Mouse (Mus musculus): ENCODE data around the gene Bdkrb2. TPM values are rescaled to one million over a fixed set of nuclear protein-coding genes. Genes with fewer than 3 reads are reported as not detected.
A peak's percentile ranks its signal among the peaks of the same experiment; 100 is the strongest.

Bdkrb2 gene
- polyA plus RNA-seq (2016; fragmentation: Nextera tagmentation; extraction: Ambion mirVana) = 0.61 and 0.64 TPM in 2 replicates

- Histone ChIP-seq H3K27ac (peak within 1 kb of the TSS; percentile 17; the same call in 1 of the 2 replicates), H3K4me3 (peak within 1 kb of the TSS; percentile 51), H3K4me1 (replicated peaks) (peaks cover 36% of the 10 kb centered on the region), H3K9me3 (peaks cover 6% of the 10 kb centered on the region; the same call in 1 of the 2 replicates), H3K27me3 (ENCODE audit: insufficient read depth, poor library complexity, severe bottlenecking) (peaks cover 62% of the 10 kb centered on the region), H3K36me3 (no peaks in the 10 kb centered on the region)
- peak; percentile 61 for DNase-seq (ENCODE audit: low spot score)
- WGBS = 2% methylated on average over 25 of the region's 25 CpGs
These were observed at the start of gene Bdkrb2 for GRCm38 (mm10) chr12:105562936-105563680. Gene Bdkrb2 (plus strand): TSS chr12:105563226.

GRCm38 (mm10) chr12:105514111-105514510 lies 48.9 kb upstream of the Bdkrb2 start:
- Histone ChIP-seq H3K27ac (no peak overlapping the region), H3K4me3 (no peak overlapping the region), H3K9me3 (no peaks in the 10 kb centered on the region), H3K27me3 (ENCODE audit: insufficient read depth, poor library complexity, severe bottlenecking) (no peaks in the 10 kb centered on the region), H3K4me1 (replicated peaks) (0 out of 2 replicates have a peak, but pooled peaks cover 3% of the 10 kb centered on the region), H3K36me3 (no peaks in the 10 kb centered on the region)
- 87% methylated on average over 10 of the region's 10 CpGs for WGBS
- no peak for DNase-seq (ENCODE audit: low spot score)

GRCm38 (mm10) chr12:105517026-105517675 lies 45.9 kb upstream of the Bdkrb2 start:
- WGBS = 89% methylated on average over 21 of the region's 21 CpGs
- no peak overlapping the region for H3K27ac ChIP-seq

DNA sequence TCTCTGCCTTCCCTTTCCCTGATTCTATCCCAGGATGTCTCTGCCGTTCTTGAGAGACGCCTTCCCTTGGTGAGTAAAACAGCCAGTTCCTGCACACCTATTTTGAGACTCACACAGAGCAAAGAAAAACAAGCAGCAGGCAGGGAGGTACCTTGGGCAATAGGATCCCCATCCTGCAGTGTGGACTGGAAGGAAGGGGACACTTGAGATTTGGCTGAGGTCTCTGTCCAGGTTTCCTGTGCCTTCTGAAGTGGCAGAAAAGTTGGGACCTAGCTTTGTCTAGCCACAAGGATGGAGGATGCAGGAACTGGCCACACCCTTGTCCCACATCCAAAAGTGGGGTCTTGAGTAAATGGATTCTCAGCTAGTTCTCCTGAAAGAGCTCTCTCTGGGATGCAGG lies 43.2 kb upstream of the Bdkrb2 start:
- Histone ChIP-seq H3K9me3 (0 out of 2 replicates have a peak, but pooled peaks cover 3% of the 10 kb centered on the region), H3K27ac (no peak overlapping the region), H3K4me3 (no peak overlapping the region), H3K27me3 (ENCODE audit: insufficient read depth, poor library complexity, severe bottlenecking) (0 out of 2 replicates have a peak, but pooled peaks cover 2% of the 10 kb centered on the region), H3K4me1 (replicated peaks) (no peaks in the 10 kb centered on the region), H3K36me3 (no peaks in the 10 kb centered on the region)
- 86% methylated on average over 2 of the region's 2 CpGs for WGBS
- no peak for DNase-seq (ENCODE audit: low spot score)

More at GRCm38 (mm10) chr12:105517026-105517675, 45.9 kb upstream of the Bdkrb2 start:
- no peak overlapping the region for H3K4me3 ChIP-seq
- 0 out of 2 replicates have a peak, but pooled peaks cover 2% of the 10 kb centered on the region for H3K27me3 ChIP-seq (ENCODE audit: insufficient read depth, poor library complexity, severe bottlenecking)
- no peaks in the 10 kb centered on the region for H3K36me3 ChIP-seq
- DNase-seq (ENCODE audit: low spot score) = no peak
- H3K9me3 ChIP-seq = 0 out of 2 replicates have a peak, but pooled peaks cover 3% of the 10 kb centered on the region
- 0 out of 2 replicates have a peak, but pooled peaks cover 1% of the 10 kb centered on the region for H3K4me1 ChIP-seq (replicated peaks)

DNA sequence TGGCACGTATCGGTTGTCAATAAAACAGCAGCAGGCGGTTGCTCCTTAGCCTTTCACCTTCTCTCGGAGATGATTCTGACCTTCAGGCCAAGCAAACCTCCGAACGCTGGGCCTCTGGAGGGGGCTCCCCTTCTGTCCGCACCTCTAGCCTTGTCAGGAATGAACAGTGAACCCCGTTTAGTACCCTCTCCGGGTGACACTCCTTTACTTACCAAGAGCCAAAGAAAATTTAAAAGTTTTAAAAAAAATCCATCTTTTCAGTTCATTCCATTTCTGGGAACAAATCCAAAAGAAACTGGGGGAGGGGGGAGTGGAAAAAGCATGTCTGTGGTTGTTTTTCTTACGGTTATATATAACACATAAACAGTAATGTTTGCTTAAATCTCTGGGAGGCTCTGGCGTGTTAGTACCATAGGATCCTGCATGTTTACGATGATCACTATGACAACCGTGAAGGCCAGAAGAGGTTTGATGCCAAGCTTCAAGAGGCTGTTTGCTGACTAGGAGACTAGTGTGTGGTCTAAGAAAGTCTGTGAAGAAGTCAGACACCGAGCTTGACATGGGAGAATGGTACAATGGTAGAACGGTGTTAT lies 41.8 kb upstream of the Bdkrb2 start:
- 81% methylated on average over 15 of the region's 15 CpGs for WGBS
- H3K27ac ChIP-seq = no peak overlapping the region
- 0 out of 2 replicates have a peak, but pooled peaks cover 2% of the 10 kb centered on the region for H3K27me3 ChIP-seq (ENCODE audit: insufficient read depth, poor library complexity, severe bottlenecking)
- H3K4me1 ChIP-seq (replicated peaks) = no peaks in the 10 kb centered on the region
- no peaks in the 10 kb centered on the region for H3K36me3 ChIP-seq
- 0 out of 2 replicates have a peak, but pooled peaks cover 3% of the 10 kb centered on the region for H3K9me3 ChIP-seq
- DNase-seq (ENCODE audit: low spot score) = no peak
- H3K4me3 ChIP-seq = no peak overlapping the region

DNA sequence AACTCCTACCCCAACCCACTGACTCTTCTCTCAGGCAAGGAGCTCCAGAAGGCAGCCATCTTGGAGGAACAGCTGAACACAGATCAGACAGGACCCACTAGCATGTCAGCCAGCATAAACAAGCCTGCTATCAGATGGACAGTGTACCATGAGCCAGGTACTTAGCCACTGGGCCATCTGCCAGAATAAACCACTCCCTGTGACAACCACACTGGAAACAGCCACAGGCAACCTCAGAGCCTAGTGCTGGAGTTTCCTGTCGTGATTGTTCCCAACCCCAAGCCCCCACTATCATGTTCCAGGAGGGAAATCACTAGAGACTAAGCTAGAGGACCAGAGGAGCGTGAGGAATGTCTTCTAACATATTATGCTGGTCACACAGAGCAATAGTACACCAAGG lies 39.3 kb upstream of the Bdkrb2 start:
- H3K36me3 ChIP-seq = no peaks in the 10 kb centered on the region

GRCm38 (mm10) chr12:105526186-105526585 lies 36.8 kb upstream of the Bdkrb2 start:
- no peak overlapping the region for H3K4me3 ChIP-seq
- H3K9me3 ChIP-seq = 0 out of 2 replicates have a peak, but pooled peaks cover 3% of the 10 kb centered on the region
- H3K36me3 ChIP-seq = no peaks in the 10 kb centered on the region
- 91% methylated on average over 3 of the region's 3 CpGs for WGBS
- no peak for DNase-seq (ENCODE audit: low spot score)
- H3K27me3 ChIP-seq (ENCODE audit: insufficient read depth, poor library complexity, severe bottlenecking) = no peaks in the 10 kb centered on the region
- peaks cover 1% of the 10 kb centered on the region; the same call in 1 of the 2 replicates for H3K4me1 ChIP-seq (replicated peaks)
- H3K27ac ChIP-seq = no peak overlapping the region

More for the DNA sequence above, 39.3 kb upstream of the Bdkrb2 start:
- DNase-seq (ENCODE audit: low spot score) = no peak
- H3K4me3 ChIP-seq = no peak overlapping the region
- no peak overlapping the region for H3K27ac ChIP-seq
- 0 out of 2 replicates have a peak, but pooled peaks cover 3% of the 10 kb centered on the region for H3K9me3 ChIP-seq
- 66% methylated on average over 2 of the region's 2 CpGs for WGBS
- H3K27me3 ChIP-seq (ENCODE audit: insufficient read depth, poor library complexity, severe bottlenecking) = 0 out of 2 replicates have a peak, but pooled peaks cover 2% of the 10 kb centered on the region
- H3K4me1 ChIP-seq (replicated peaks) = no peaks in the 10 kb centered on the region

DNA sequence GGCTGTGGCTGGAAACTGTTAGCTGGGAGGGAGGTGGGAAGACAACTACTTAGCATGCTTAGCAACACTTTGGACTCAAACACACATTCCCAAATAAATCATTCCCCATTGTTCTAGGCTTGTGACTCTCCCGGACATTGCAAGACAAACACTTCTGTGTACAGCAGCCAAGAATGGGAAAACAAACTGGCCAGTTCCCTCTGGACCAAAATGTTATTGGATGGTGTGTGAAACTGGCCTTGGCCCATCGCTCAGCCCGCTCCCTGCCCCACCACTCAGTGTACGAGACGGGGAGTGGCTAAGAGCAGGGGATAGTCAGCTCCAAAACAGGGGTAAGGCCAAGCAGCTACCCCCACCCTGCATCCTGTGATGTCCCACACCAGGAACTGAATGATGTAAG lies 36.2 kb upstream of the Bdkrb2 start:
- no peak overlapping the region for H3K4me3 ChIP-seq
- peaks cover 8% of the 10 kb centered on the region for H3K4me1 ChIP-seq (replicated peaks)
- no peak for DNase-seq (ENCODE audit: low spot score)
- H3K36me3 ChIP-seq = no peaks in the 10 kb centered on the region
- H3K27me3 ChIP-seq (ENCODE audit: insufficient read depth, poor library complexity, severe bottlenecking) = no peaks in the 10 kb centered on the region
- H3K27ac ChIP-seq = no peak overlapping the region
- 0 out of 2 replicates have a peak, but pooled peaks cover 2% of the 10 kb centered on the region for H3K9me3 ChIP-seq
- 72% methylated on average over 5 of the region's 5 CpGs for WGBS

- Histone ChIP-seq H3K27me3 (ENCODE audit: insufficient read depth, poor library complexity, severe bottlenecking) (no peaks in the 10 kb centered on the region), H3K4me3 (no peak overlapping the region), H3K36me3 (no peaks in the 10 kb centered on the region), H3K27ac (no peak overlapping the region), H3K9me3 (no peaks in the 10 kb centered on the region), H3K4me1 (replicated peaks) (peaks cover 12% of the 10 kb centered on the region)
- DNase-seq (ENCODE audit: low spot score) = no peak
- 75% methylated on average over 9 of the region's 9 CpGs for WGBS
These were observed 33.5 kb upstream of the Bdkrb2 start for GRCm38 (mm10) chr12:105529545-105529944.

- H3K4me3 ChIP-seq = no peak overlapping the region
- H3K36me3 ChIP-seq = no peaks in the 10 kb centered on the region
- H3K27me3 ChIP-seq (ENCODE audit: insufficient read depth, poor library complexity, severe bottlenecking) = no peaks in the 10 kb centered on the region
- WGBS = 62% methylated on average over 8 of the region's 8 CpGs
- no peaks in the 10 kb centered on the region for H3K9me3 ChIP-seq
- H3K4me1 ChIP-seq (replicated peaks) = peaks cover 25% of the 10 kb centered on the region
- H3K27ac ChIP-seq = peak overlapping the region; percentile 62
- no peak for DNase-seq (ENCODE audit: low spot score)
These were observed 31.2 kb upstream of the Bdkrb2 start for GRCm38 (mm10) chr12:105531724-105532371.

DNA sequence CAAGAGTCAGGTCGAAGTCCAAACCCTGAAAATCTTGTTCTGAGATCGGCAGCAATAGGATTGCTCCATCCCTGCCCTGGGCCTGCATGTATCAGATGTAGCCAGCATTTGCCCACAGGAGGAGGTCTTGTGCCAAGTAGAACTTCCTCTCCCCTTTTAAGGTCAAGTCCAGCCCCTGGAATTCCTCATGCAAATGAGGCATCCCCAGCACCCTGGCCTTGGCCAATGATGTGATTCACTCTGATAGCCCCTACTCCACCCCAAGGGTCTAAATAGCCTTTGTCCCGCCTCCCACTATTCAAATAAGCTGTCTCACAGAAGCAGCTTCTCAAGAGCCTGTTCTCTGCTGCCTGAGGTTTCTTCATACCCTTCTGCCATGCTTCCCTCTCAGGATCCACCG lies 28.2 kb upstream of the Bdkrb2 start:
- no peaks in the 10 kb centered on the region for H3K9me3 ChIP-seq
- no peaks in the 10 kb centered on the region for H3K36me3 ChIP-seq
- WGBS = 92% methylated on average over 4 of the region's 4 CpGs
- H3K27me3 ChIP-seq (ENCODE audit: insufficient read depth, poor library complexity, severe bottlenecking) = no peaks in the 10 kb centered on the region
- H3K4me3 ChIP-seq = no peak overlapping the region
- H3K4me1 ChIP-seq (replicated peaks) = peaks cover 28% of the 10 kb centered on the region
- H3K27ac ChIP-seq = no peak overlapping the region
- DNase-seq (ENCODE audit: low spot score) = no peak
